Mouse (Mus musculus) limb, embryonic 14.5 days (tissue): Measurements from ENCODE around the gene Psat1. TPM values are rescaled to one million over a fixed set of nuclear protein-coding genes. Genes with fewer than 3 reads are reported as not detected.

ENCODE experiments used
- ATAC-seq: fragments of 200-750 bp; cut with Nextera tagmentation; 2 replicates; pipeline ENCODE4 v1.8.0; 2017; ENCODE audit warnings: low read depth, moderate number of reproducible peaks, moderate TSS enrichment; ENCODE audit not compliant: low FRiP score
- DNase-seq: peaks from one replicate; pipeline ENCODE4 v3.0.0-alpha.2; 2015; ENCODE audit warnings: low spot score
- H3K27ac ChIP-seq: fragments of 300-500 bp; sonication (generic); replicated peaks from 2 replicates; pipeline ENCODE4 v1.5.1; 2014; ENCODE audit warnings: low read depth, mild to moderate bottlenecking, low read length, moderate library complexity, mixed read lengths
- H3K27me3 ChIP-seq: fragments of 300-500 bp; sonication (generic); 2 replicates; pipeline ENCODE4 v1.6.1; 2014; ENCODE audit warnings: low read length, mixed read lengths; ENCODE audit not compliant: control insufficient read depth, insufficient read depth
- H3K36me3 ChIP-seq: fragments of 300-500 bp; sonication (generic); 2 replicates; pipeline ENCODE4 v1.6.1; 2014; ENCODE audit warnings: mild to moderate bottlenecking, low read length, moderate library complexity, mixed read lengths; ENCODE audit not compliant: control insufficient read depth, insufficient read depth
- H3K4me1 ChIP-seq: fragments of 300-500 bp; sonication (generic); 2 replicates; pipeline ENCODE4 v1.6.1; 2014; ENCODE audit warnings: antibody characterized with exemption, low read length, mixed read lengths; ENCODE audit not compliant: control insufficient read depth, insufficient read depth
- H3K4me2 ChIP-seq: fragments of 300-500 bp; sonication (generic); replicated peaks from 2 replicates; pipeline ENCODE4 v1.6.1; 2014; ENCODE audit warnings: low read depth, mild to moderate bottlenecking, low read length, moderate library complexity; ENCODE audit not compliant: severe bottlenecking
- H3K4me3 ChIP-seq: fragments of 300-500 bp; sonication (generic); replicated peaks from 2 replicates; pipeline ENCODE4 v1.5.1; 2014; ENCODE audit warnings: low read length
- H3K9ac ChIP-seq: fragments of 300-500 bp; sonication (generic); 2 replicates; pipeline ENCODE4 v1.6.1; 2014; ENCODE audit warnings: mild to moderate bottlenecking, low read depth, low read length, moderate library complexity; ENCODE audit not compliant: severe bottlenecking
- H3K9me3 ChIP-seq: fragments of 300-500 bp; sonication (generic); 2 replicates; pipeline ENCODE4 v1.6.1; 2016; ENCODE audit warnings: low read length; ENCODE audit not compliant: control insufficient read depth
- POLR2A ChIP-seq: fragments of 200-500 bp; IDR thresholded peaks from 2 replicates; pipeline ENCODE4 v1.8.0; 2012; ENCODE audit warnings: inconsistent platforms, mild to moderate bottlenecking, moderate library complexity, borderline replicate concordance; ENCODE audit not compliant: insufficient read depth, insufficient read length; ENCODE audit errors: extremely low read depth
- WGBS: fragments of 180-500 bp; shearing (Covaris S2); extraction: QIAGEN DNeasy Blood & Tissue Kit; methylation state at CpG from one replicate; pipeline ENCODE4 v1.1.7; 2014; 5-methylcytosine and 5-hydroxymethylcytosine counted together
- polyA plus RNA-seq, 2 experiments: library from polyadenylated mRNA; depleted of rRNA in 1 of 2; stranded (reverse) in 1 of 2; unstranded in 1 of 2; fragments of >200 nt; fragmentation: Nextera tagmentation in 1 of 2; extraction: Ambion mirVana in 1 of 2; gene quantifications; 2 replicates each; pipeline versions ENCODE4 v1.2.1 to v1.2.3; 2012 to 2014

Psat1 gene
- polyA plus RNA-seq, 2 experiments, result 71.5 to 119 TPM

DNA sequence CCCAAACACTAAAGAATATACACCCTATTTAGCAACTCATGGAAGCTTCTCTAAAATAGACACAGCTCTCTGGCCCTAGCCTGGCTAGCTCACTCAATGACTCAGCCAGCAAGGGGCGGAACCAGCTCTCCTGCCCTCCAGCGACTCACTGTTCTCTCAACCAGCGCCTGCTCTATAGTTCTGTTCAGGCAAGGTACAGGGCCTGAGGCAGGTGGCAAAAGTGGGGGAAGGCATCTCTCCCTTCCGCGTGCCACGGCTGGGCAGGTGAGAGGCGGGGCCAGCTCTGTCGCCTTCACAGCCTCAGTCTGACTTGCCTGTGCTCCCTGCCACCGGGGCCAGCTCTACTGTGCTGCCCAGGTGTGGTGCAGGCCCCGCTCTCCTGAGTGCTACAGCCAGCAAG, 474 bp downstream of the Psat1 start:
- Histone ChIP-seq H3K4me3 (no peak overlapping the region), H3K4me2 (no peak overlapping the region), H3K9me3 (no peaks in the 10 kb centered on the region), H3K27me3 (no peaks in the 10 kb centered on the region), H3K4me1 (no peaks in the 10 kb centered on the region), H3K27ac (no peak overlapping the region), H3K36me3 (no peaks in the 10 kb centered on the region), H3K9ac (no peak overlapping the region)
- TF ChIP-seq POLR2A, result no peak
- 59% methylated on average over 10 of the region's 10 CpGs for WGBS
- no peak for DNase-seq
- ATAC-seq, result no peak

DNA sequence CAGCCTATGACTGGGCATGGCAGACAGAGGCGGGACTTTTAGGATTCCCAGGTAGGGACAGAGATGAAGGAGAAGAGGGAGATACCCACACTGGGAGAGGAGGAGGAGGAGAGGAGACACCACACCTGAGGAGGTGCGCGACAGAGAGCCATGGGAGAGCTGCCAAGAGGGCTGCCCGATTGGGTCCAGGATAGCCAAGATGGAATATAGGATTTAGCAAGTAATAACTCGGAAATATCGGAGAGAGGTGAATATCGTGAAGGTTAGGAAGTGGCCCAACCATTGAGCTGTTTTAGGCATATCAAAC, 4.1 kb downstream of the Psat1 start:
- Histone ChIP-seq H3K4me3 (no peak overlapping the region), H3K27me3 (no peaks in the 10 kb centered on the region), H3K9ac (no peak overlapping the region), H3K9me3 (no peaks in the 10 kb centered on the region), H3K4me2 (no peak overlapping the region), H3K27ac (no peak overlapping the region), H3K4me1 (no peaks in the 10 kb centered on the region), H3K36me3 (no peaks in the 10 kb centered on the region)
- no peak for TF ChIP-seq POLR2A
- DNase-seq (no peak), ATAC-seq (no peak)
- 77% methylated on average over 7 of the region's 7 CpGs for WGBS

- Histone ChIP-seq H3K4me2 (no peak overlapping the region), H3K9me3 (no peaks in the 10 kb centered on the region), H3K9ac (no peak overlapping the region), H3K4me1 (no peaks in the 10 kb centered on the region), H3K4me3 (no peak overlapping the region), H3K27ac (no peak overlapping the region), H3K36me3 (no peaks in the 10 kb centered on the region), H3K27me3 (no peaks in the 10 kb centered on the region)
- ATAC-seq (no peak), DNase-seq (no peak)
- no peak for TF ChIP-seq POLR2A
- 62% methylated on average over 11 of the region's 11 CpGs for WGBS
These were observed 4.6 kb downstream of the Psat1 start for GRCm38 (mm10) chr19:15942421-15943116.

DNA sequence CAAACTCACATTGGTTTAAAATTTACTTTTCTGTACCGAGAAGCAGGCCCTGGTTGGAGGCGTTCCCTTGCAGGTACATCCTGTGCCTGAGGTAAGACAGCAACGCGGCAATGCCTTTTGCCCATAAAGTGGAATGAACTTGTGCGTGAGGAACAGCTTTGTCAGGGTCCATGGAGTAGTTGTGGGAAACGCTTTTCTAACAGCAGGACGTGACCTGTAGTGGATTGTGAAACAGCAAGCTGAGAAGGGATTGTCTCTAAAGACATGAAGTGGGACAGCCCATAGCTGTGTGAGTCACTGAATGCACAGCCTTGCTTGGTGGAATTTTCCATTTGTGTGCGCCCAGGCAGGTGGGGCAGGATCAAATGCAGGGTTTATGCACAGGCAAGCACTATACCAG, 5.7 kb downstream of the Psat1 start:
- WGBS, result 71% methylated on average over 8 of the region's 8 CpGs
- no peak overlapping the region for H3K4me3 ChIP-seq
- no peaks in the 10 kb centered on the region for H3K9me3 ChIP-seq
- TF ChIP-seq POLR2A, result no peak
- H3K27ac ChIP-seq, result no peak overlapping the region
- no peak overlapping the region for H3K9ac ChIP-seq
- no peaks in the 10 kb centered on the region for H3K27me3 ChIP-seq
- no peak overlapping the region for H3K4me2 ChIP-seq
- H3K4me1 ChIP-seq, result no peaks in the 10 kb centered on the region
- H3K36me3 ChIP-seq, result no peaks in the 10 kb centered on the region
- ATAC-seq (no peak), DNase-seq (no peak)

- peaks cover 19% of the 10 kb centered on the region for H3K4me1 ChIP-seq
- 0 out of 2 replicates have a peak, but pooled peaks have one; percentile 44 for TF ChIP-seq POLR2A
- ATAC-seq, result peak; percentile 61
- peak overlapping the region; percentile 35 for H3K9ac ChIP-seq
- H3K4me3 ChIP-seq, result peak overlapping the region; percentile 45
- peak overlapping the region; percentile 89 for H3K27ac ChIP-seq
- no peaks in the 10 kb centered on the region for H3K27me3 ChIP-seq
- H3K36me3 ChIP-seq, result 0 out of 2 replicates have a peak, but pooled peaks cover 1% of the 10 kb centered on the region
- peak; percentile 93 for DNase-seq
- H3K4me2 ChIP-seq, result peak overlapping the region; percentile 77
- WGBS, result 7% methylated on average over 4 of the region's 4 CpGs
- no peaks in the 10 kb centered on the region for H3K9me3 ChIP-seq
These were observed 21.5 kb downstream of the Psat1 start for GRCm38 (mm10) chr19:15925719-15926045.
